Mouse (Mus musculus) Muller cell, postnatal 12 days (primary cell): ENCODE data around the gene Nfe2l2.
"Not testable (repeated sequence)": the region's sequence is repeated elsewhere in the genome, so short reads cannot be mapped to it uniquely, and the experiment has no call there.

ENCODE experiments used
- DNase-seq: peaks from one replicate; pipeline ENCODE4 v3.0.0-alpha.2; 2015; ENCODE audit errors: inconsistent ontology term

The Nfe2l2 gene

DNA sequence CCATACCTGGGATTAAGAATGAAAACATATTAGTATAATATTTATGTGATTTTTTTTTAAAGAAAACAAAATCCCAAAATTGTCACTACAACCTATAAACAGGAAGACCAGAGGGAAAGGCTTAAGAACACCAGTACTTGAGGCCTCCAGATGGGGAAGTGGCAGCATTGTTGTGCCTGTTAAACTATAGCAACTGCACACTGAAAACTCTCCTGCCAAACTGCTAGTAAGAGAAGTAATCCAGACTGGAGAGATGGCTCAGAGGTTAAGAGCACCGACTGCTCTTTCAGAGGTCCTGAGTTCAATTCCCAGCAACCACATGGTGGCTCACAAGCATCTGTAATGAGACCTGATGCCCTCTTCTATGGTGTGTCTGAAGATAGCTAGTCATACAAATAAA is 54.0 kb downstream of the Nfe2l2 start:
- DNase-seq: no peak

DNA sequence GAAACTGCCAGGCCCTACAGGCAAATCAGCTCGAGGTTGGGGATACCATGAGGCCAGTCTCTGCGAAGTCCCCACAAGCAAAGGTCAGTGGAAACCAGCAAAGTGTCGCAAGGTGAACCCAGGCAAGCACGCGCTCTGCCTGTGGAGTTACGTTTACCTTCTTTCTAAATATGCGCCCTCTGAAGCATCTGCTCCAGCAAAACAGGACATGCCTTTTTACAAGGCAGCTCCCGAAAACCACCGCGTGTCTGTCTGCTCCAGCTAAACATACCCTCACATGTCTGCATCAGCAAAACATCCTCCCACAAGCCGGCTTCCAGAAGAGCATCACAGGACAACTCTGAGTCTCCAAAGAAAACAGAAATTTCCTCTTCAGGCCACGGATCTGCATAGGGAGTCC is 59.2 kb downstream of the Nfe2l2 start:
- DNase-seq: no peak

DNA sequence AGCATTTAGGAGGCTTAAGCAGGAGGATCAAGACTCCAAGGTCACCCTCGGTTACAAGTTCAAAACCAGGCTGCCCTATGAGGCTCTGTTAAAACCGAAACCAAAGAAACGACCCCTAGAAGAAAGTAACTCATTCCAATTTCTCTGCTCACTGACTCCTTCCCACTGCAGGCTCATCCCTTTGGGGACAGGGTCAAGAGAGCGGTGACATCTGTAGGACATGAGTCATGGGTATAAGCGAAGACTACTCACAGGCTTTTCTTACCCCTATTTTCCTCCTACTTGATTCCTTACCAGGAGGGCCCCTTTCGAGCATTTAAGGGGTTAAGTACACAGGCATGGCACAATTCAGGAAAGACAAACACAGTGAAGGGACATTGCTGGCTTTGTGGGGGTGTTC is 60.5 kb downstream of the Nfe2l2 start:
- DNase-seq: no peak

DNA sequence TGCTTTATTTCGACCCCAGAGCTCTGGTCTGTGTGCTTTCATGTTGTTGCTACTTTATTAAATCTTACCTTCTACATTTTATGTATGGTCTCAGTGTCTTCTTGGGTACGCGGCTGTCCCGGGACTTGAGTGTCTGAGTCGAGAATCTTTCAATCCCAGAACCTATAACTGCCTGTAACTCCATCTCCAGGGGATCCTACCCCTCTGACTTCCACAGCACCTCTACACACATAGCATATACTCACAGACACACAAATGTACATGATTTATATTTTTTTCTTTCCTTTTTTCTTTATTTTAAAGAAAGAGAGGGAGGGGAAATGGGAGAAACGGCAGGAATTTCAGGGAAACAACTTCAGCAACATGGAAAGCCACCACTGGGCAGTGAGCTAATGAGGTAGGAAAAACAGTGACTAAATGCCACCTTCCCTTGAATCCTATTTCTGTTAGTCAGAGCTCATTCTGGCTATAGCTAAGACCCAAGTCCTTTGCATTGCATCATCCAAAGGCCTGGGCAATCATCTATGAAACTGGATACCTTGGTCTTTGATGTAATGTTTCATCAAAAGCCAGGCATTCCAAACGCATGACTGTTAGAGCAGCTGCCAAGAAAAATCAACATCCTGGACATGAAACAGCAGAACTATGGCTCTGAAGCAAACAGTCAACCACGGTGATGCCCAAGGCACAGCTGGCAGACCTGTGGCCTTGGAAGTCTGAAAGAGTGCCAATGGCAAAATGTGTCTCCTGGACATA is 61.5 kb downstream of the Nfe2l2 start:
- DNase-seq: peak; percentile 94

DNA sequence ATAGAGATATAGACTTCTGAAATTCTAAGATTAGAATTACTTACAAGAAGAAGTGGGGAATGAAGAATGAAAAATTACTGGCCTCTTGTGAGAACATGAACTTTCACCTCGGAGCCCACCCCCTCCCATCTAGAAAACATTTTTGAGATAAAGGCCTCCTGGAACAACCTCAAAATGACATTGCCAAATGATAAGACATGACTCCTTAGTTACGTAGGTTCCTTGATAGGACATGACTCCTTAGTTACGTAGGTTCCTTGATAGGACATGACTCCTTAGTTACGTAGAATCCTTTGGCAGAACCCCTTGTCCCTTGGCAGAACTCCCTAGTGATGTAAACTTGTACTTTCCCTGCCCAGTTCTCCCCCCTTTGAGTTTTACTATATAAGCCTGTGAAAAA is 62.1 kb downstream of the Nfe2l2 start:
- not testable (repeated sequence) for DNase-seq

DNA sequence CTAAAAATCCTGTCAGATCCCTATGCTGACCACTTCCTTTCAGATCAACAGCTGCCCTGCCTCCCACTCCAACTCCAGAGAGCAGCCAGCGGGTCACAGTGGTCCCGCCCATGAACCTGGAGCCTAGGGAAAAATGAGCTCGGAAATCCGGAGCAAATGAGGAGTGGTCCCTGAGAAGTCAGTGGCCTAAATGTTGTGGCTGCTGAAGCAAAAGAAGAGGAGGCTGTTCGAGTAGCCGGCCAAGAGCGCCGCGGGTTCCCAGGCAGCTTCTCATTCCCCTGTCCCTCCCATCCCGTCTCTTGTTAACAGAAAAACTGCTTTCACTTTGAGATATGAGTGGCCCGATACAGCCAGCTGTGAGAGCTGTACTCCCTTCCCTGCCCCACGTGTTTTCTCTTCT is 64.9 kb downstream of the Nfe2l2 start:
- not testable (repeated sequence) for DNase-seq

DNA sequence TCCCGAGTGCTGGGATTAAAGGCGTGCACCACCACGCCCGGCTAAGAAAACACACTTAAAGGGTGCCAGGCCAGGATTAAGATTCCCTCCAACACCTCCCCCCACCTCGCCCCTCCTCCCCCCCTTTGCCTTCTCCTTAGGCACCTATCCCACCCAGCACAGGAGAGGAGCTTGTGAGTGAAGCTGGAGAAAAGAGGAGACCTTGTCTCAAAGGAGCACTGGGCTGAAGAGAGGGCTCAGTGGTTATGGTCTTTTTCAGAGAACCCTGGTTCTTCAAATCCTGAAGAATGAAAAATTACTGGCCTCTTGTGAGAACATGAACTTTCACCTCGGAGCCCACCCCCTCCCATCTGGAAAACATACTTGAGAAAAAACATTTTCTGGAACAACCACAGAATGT is 66.6 kb downstream of the Nfe2l2 start:
- DNase-seq: not testable (repeated sequence)

DNA sequence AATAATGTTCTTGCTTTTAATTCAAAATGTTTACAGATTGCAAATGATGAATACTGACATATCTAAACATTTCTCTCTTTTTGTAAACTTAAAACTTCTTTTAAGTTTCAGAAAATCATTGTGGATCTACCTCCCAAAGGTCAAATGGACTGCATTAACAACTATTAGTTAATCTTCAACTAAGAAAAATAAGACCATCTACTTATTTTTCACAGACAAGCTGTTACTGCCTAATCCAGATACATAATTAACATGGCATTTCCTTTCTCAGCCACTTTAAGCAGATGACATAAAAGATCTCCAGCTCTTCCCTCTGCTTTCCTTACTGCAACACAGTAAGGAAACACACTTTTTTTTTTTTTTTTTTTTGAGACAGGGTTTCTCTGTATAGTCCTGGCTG is 67.1 kb downstream of the Nfe2l2 start:
- DNase-seq: no peak

DNA sequence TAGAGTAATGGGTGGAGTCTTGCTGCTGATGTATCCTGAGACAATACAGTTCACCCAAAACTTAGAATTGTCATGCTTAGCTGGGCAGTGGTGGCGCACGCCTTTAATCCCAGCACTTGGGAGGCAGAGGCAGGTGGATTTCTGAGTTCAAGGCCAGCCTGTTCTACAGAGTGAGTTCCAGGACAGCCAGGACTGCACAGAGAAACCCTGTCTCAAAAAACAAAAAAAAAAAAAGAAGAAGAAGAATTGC is 67.5 kb downstream of the Nfe2l2 start:
- not testable (repeated sequence) for DNase-seq

DNA sequence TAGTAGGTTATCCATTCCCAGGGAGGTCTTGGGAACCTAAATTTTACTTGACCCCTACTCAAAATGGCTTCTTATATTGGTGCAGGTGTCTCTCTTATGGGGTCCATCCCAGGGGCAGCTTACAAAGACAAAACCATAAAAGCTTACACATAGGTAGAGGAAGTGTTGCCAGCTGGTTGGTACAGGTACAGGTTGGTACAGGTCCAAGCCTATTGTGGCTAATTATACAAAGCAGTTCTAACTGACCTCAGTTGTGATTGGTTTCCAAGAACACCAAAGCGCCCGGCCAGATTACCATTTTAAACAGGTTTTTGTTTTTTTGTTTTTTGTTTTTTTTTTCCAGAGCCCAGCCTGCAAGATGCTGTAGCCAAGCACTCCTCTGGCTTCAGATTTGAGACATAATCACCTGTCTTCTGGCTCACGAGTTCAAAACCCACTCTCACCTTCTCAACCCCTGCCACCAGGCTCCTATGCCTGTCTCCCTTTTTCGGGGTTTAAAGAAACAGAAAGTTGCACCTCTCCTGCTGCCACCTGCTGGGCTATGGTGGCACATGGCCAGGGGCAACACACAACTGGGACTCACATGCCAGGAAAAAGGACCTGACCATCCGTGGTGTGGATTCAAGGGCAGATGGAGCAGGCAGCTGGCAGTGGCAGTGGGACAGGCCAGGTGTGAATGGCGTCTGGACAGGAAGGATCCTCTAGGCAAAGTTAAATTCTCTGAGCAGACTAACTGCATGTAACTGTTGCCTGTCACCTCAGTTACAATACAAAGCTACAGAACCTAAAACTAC is 68.0 kb downstream of the Nfe2l2 start:
- DNase-seq: no peak

DNA sequence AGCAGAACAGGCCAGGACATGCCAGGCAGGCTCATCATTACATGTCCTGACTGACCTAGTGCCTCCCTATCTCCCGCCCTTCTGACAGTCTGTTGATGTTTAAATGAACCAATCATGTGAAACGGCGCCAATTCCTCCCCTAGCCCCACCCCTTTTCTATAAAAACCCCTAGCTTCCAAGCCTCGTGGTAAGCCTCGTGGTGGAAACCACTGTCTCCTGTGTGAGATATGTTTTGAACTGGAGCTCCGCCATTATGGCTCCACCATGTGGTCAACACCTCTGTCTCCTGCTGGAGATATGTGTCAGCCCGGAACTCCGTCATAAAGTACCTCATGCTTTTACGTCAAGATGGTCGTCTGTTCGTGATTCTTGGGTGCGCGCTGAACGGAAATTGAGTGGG is 70.0 kb downstream of the Nfe2l2 start:
- not testable (repeated sequence) for DNase-seq

DNA sequence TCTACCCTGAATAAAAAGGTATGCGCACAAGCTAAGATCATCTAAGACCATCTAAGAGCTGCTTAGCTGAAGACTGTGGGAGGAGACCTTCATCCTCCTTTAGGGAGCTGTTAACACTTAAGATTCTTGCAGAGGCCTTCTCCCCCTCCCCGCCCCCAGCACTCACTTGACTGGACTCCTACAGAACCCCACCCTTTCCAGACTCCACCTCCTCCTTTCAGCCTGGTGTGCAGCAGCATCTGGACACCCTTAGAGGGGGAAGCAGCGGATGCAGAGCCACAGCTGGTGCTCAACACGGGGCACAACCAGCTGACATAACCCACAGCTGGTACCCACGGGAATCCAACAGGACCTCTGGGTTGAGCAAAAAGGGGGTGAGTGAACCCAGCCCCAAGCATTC is 70.7 kb downstream of the Nfe2l2 start:
- no peak for DNase-seq

DNA sequence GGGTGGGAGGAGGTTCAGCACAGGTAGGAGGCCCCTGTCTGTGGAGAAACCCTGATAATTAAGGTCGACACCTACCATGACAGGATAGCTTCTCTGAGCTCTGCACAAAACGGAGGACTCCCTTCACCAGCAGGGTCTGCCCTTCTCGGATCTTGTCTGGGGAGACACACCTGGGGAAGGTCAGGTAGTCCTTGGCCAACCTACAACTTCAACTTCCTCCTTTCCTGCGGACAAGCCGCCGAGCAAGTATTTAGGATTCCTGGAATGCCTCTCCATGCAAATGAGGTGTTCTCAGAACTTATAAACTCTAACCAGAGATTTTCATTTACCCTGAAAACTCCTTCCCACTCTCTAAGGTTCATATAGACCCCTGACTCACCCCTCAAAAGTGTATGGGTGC is 71.1 kb downstream of the Nfe2l2 start:
- DNase-seq: no peak

DNA sequence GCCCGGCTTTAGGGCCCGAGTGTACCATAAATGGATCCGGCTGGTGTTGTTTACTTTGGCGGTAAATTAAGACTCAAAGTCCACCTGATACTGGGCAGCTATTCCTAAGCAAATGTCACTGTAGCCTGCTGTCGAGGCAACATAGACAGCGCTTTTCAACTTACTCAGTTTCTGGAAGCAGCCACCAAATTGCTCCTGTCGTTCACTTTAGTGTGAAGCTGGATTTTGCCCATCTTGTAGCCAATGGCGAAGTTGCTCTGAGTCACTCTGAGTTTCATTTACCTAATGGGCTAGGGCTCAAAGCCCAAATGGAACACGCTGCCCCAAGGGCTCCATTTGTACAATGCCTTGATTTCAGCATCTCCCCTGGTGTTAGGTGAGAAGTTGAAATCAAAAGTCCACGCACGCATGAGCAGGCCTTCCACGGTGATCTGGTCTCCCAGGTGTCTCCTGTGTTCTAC is 71.7 kb downstream of the Nfe2l2 start:
- no peak for DNase-seq

DNA sequence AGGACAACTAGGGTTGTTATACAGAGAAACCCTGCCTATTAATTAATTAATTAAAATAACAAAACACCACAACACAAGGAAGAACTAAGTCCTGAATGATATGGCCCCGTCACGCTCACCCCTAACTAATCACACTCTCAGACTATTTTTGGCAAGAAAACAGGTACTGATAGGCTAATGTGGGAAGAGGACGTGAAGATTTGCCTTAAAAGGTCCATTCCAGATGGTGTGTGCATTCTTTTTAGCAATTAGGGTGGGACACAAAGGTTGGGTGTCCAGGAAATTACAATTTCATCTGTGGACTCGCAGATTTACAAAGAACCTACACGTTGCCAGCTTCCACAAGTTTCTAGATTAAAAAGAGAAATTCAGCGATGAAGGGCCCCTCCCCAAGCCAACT is 72.4 kb downstream of the Nfe2l2 start:
- no peak for DNase-seq

DNA sequence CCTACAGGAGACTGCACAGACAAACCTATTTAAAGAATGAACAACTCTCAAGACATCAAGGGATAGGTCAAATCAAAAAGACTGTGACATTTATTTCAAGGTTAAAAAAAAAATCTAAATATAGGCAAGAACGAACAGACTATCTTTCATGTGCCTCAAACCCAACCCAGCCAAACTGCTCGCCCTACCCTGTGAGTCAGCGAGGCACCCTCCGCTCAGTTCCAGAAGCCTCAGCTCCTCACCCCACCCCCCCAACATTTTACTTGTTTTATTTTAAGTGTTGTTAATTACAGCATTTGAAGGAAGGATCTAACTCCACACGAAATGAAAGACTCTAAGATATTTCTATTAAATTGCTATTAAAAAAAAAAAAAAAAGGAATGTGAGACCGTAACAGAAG is 73.0 kb downstream of the Nfe2l2 start:
- DNase-seq: no peak

DNA sequence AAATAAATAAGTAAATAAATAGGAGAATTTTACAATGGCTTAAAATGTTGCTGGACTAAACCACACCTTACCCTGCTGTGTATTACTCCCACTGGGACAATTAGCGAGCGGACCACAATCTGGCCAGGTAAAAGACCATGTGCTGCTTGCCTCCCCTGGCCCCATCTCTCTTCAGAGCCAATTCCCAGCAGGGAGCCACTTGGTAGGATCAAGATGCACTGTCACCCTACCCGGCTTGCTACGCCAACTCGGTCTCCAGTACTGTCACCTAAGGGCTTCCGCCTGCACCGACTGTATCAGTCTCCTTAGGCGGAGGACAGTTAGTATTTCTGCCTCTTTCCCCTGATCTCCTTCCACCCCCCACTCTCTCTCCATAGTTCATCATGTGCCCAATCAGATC is 76.0 kb downstream of the Nfe2l2 start:
- DNase-seq: no peak

DNA sequence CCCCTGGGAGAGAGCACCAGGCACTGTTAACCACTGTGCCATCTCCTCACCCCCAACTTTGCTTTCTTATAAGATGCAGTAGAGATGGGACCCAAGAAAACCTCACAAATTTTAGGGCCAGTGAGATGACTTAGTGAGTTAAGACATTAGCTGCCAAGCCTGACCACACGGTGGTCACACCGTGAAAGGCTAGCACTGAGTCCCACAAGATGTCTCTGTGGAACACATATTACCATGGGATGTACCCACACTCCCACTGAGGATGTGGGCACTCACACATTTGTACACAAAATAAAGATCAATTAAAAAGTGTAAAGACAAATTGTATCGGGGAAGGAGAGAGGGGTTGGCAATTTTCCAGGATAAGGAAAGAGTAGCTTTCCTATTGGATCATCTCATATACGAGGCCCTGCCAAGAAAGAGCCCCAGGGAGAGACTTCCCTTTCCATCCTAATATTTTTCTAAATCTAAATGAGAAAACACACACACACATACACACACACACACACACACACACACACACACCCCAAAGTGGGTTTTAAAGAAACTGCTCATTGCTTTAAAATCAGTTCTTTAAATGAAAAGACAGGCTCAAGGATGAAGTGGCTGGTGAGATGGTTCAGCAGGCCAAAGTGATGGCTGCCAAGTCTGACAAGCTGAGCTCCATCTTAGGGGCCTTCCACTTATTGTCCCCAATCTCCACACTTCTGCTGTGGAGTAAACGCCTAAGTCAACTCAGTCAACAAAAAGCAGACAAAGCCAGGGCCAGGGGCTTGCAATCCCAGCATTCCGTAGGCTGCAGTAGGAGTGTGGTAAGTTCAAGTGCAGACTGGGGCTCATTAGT is 77.6 kb downstream of the Nfe2l2 start:
- no peak for DNase-seq
